Mouse (Mus musculus): ENCODE results near the gene Trit1. TPM values are rescaled to one million over a fixed set of nuclear protein-coding genes. Genes with fewer than 3 reads are reported as not detected.

The Trit1 gene
- polyA plus RNA-seq, 1 experiment, result 6.3 TPM

DNA sequence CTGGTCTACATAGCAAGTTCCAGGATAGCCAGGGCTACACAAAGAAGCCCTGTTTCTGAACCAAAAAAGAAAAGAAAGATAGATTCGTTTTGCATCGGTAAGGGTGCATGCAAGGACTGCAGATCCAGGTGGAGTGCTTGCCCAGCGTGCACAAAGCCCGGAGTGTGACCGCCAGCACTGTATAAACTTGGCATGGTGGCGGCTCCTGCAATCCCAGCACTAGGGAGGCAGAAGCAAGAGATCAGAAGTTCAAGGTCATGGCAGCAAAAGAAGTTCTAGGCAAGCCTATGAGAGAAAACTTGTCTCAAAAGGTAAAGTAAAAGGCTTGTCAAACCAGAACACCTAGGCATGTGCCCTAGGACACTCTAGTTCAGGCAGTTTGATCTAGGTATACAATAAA, 24.7 kb downstream of the Trit1 start:
- H3ac ChIP-seq (ENCODE audit: control insufficient read depth, insufficient read length, low read depth), result no peak overlapping the region
- peaks cover 56% of the 10 kb centered on the region for H3K36me3 ChIP-seq (ENCODE audit: control insufficient read depth, insufficient read depth)
- peaks cover 38% of the 10 kb centered on the region for H3K79me2 ChIP-seq (ENCODE audit: control insufficient read depth, insufficient read depth)
- no peak overlapping the region for H3K4me3 ChIP-seq (ENCODE audit: insufficient read depth, poor library complexity, severe bottlenecking)
- no peaks in the 10 kb centered on the region for H3K27me3 ChIP-seq (ENCODE audit: control insufficient read depth, insufficient read depth, insufficient read length)
- TF ChIP-seq CTCF (IDR thresholded peaks at IDR 0.05; ENCODE audit: control insufficient read depth, insufficient read depth, insufficient read length), result no peak
- H3K79me3 ChIP-seq (ENCODE audit: low read depth), result peaks cover 32% of the 10 kb centered on the region

DNA sequence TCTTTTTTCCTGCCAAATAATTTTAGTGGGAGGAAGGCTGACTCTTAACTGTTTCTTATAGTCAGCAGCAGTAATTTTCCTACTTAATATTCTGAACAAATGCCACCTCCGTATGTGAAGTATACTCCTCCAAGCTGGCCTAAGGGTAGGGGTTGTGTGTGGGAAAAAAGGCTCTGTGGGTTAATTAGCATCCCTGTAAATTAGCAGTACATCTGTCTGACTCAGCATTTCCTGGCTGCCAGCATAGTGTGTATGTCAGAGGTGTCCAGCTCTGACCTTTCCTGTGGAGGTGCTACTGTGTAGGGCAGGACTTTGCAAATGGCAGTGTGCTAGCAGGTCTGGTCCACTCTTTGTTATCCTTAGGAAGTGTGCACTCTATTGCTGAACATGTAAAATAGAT, 27.5 kb downstream of the Trit1 start:
- Histone ChIP-seq H3K27me3 (ENCODE audit: control insufficient read depth, insufficient read depth, insufficient read length) (no peaks in the 10 kb centered on the region), H3ac (ENCODE audit: control insufficient read depth, insufficient read length, low read depth) (no peak overlapping the region), H3K4me3 (ENCODE audit: insufficient read depth, poor library complexity, severe bottlenecking) (no peak overlapping the region), H3K36me3 (ENCODE audit: control insufficient read depth, insufficient read depth) (peaks cover 69% of the 10 kb centered on the region), H3K79me2 (ENCODE audit: control insufficient read depth, insufficient read depth) (peaks cover 13% of the 10 kb centered on the region), H3K79me3 (ENCODE audit: low read depth) (peaks cover 12% of the 10 kb centered on the region)
- TF ChIP-seq CEBPB (IDR thresholded peaks at IDR 0.05; ENCODE audit: low read depth), result no peak
- TF ChIP-seq FOSL1 (IDR thresholded peaks at IDR 0.05; ENCODE audit: insufficient read depth, low read length, poor library complexity, severe bottlenecking), result no peak
- TF ChIP-seq MYOG (IDR thresholded peaks at IDR 0.05; ENCODE audit: control insufficient read depth, extremely low read depth, insufficient read length), result no peak
- no peak for TF ChIP-seq MYOD1 (IDR thresholded peaks at IDR 0.05; ENCODE audit: control insufficient read depth, insufficient read length, low read depth)
- no peak for TF ChIP-seq CTCF (IDR thresholded peaks at IDR 0.05; ENCODE audit: control insufficient read depth, insufficient read depth, insufficient read length)
- TF ChIP-seq USF1 (IDR thresholded peaks at IDR 0.05; ENCODE audit: low read depth), result no peak
- no peak for TF ChIP-seq MAX (IDR thresholded peaks at IDR 0.05)

DNA sequence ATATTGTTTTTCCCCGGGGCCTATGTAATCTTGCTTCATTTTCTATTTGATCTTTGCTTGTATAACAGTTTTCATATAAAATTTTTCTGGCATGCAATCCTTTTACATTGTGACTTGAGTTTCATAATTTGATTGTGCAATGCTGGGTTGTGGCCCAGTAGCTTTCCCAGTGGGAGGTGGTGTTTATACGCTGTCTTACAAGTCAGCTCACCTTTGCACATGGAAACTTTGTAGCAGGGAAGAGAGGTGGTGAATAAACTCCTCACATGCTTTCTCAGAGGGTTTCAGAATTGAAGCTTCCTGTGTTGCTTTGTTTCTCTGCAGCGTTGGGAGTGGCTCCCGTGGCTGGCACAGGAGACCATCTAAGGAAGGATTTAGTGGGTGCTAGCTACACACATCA, 28.4 kb downstream of the Trit1 start:
- Histone ChIP-seq H3K79me3 (ENCODE audit: low read depth) (peaks cover 6% of the 10 kb centered on the region), H3K4me3 (ENCODE audit: insufficient read depth, poor library complexity, severe bottlenecking) (no peak overlapping the region), H3K36me3 (ENCODE audit: control insufficient read depth, insufficient read depth) (peaks cover 62% of the 10 kb centered on the region), H3K27me3 (ENCODE audit: control insufficient read depth, insufficient read depth, insufficient read length) (no peaks in the 10 kb centered on the region), H3K79me2 (ENCODE audit: control insufficient read depth, insufficient read depth) (peaks cover 5% of the 10 kb centered on the region), H3ac (ENCODE audit: control insufficient read depth, insufficient read length, low read depth) (no peak overlapping the region)
- TF ChIP-seq CEBPB (IDR thresholded peaks at IDR 0.05; ENCODE audit: low read depth), result no peak
- no peak for TF ChIP-seq MAX (IDR thresholded peaks at IDR 0.05)
- TF ChIP-seq FOSL1 (IDR thresholded peaks at IDR 0.05; ENCODE audit: insufficient read depth, low read length, poor library complexity, severe bottlenecking), result no peak
- no peak for TF ChIP-seq MYOD1 (IDR thresholded peaks at IDR 0.05; ENCODE audit: control insufficient read depth, insufficient read length, low read depth)
- no peak for TF ChIP-seq MYOG (IDR thresholded peaks at IDR 0.05; ENCODE audit: control insufficient read depth, extremely low read depth, insufficient read length)
- no peak for TF ChIP-seq USF1 (IDR thresholded peaks at IDR 0.05; ENCODE audit: low read depth)

DNA sequence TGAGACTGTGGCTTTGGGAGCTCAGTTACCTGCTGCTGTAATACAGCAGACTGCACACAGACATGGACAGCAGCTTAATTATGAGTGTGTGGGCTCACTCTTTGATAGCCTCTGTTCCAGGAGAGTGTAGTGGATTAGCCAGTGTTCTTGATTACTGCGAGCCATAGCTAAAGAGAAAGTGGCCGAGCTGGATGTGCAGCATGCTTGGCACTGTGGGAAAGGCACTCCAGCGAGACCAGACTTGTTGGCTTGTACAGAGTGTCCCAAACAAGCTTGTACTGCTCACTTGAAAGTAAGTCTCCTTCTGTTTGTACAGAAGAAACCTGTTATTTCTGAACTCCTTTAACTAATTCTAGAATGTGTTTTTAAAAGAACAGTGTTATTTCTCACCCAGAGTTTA, 29.9 kb downstream of the Trit1 start:
- H3K36me3 ChIP-seq (ENCODE audit: control insufficient read depth, insufficient read depth), result peaks cover 61% of the 10 kb centered on the region
- TF ChIP-seq MYOD1 (IDR thresholded peaks at IDR 0.05; ENCODE audit: control insufficient read depth, insufficient read length, low read depth) (no peak), MAX (IDR thresholded peaks at IDR 0.05) (no peak), MYOG (IDR thresholded peaks at IDR 0.05; ENCODE audit: control insufficient read depth, extremely low read depth, insufficient read length) (no peak), USF1 (IDR thresholded peaks at IDR 0.05; ENCODE audit: low read depth) (no peak), FOSL1 (IDR thresholded peaks at IDR 0.05; ENCODE audit: insufficient read depth, low read length, poor library complexity, severe bottlenecking) (no peak), CEBPB (IDR thresholded peaks at IDR 0.05; ENCODE audit: low read depth) (no peak), CTCF (IDR thresholded peaks at IDR 0.05; ENCODE audit: control insufficient read depth, insufficient read depth, insufficient read length) (no peak)
- peaks cover 5% of the 10 kb centered on the region for H3K79me2 ChIP-seq (ENCODE audit: control insufficient read depth, insufficient read depth)

DNA sequence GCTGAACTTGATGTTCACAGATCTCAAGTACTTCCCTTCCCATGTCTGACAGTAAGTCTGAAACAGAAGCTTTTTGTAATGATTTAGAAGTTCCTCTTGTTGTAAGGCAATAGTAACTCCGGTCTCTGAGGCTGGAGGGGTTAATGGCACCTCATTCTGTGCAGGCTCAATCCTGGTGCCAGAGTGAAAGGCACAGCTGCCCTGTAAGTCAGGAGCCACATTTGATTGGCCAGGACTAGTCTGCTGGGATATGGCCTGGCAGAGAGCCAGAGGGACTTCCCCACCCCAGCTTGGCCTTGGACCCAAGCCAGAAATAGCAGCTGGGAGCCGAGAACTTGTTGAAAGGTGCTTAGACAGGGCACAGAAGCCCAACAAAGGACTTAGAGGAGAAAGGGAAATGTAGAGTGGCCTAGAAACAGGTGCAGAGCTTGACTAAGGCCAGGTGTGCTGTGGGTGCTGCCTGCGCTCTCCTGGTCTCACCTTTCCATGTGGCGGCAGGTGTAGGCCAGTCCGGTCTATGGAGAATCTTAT, 34.3 kb downstream of the Trit1 start:
- Histone ChIP-seq H3K4me3 (ENCODE audit: insufficient read depth, poor library complexity, severe bottlenecking) (no peak overlapping the region), H3ac (ENCODE audit: control insufficient read depth, insufficient read length, low read depth) (no peak overlapping the region), H3K79me3 (ENCODE audit: low read depth) (no peaks in the 10 kb centered on the region), H3K79me2 (ENCODE audit: control insufficient read depth, insufficient read depth) (peaks cover 5% of the 10 kb centered on the region), H3K36me3 (ENCODE audit: control insufficient read depth, insufficient read depth) (peaks cover 72% of the 10 kb centered on the region), H3K27me3 (ENCODE audit: control insufficient read depth, insufficient read depth, insufficient read length) (no peaks in the 10 kb centered on the region)
- TF ChIP-seq USF1 (IDR thresholded peaks at IDR 0.05; ENCODE audit: low read depth) (no peak), MYOD1 (IDR thresholded peaks at IDR 0.05; ENCODE audit: control insufficient read depth, insufficient read length, low read depth) (peak; percentile 80)

More for the DNA sequence above, 29.9 kb downstream of the Trit1 start:
- Histone ChIP-seq H3K4me3 (ENCODE audit: insufficient read depth, poor library complexity, severe bottlenecking) (no peak overlapping the region), H3K27me3 (ENCODE audit: control insufficient read depth, insufficient read depth, insufficient read length) (no peaks in the 10 kb centered on the region), H3ac (ENCODE audit: control insufficient read depth, insufficient read length, low read depth) (no peak overlapping the region), H3K79me3 (ENCODE audit: low read depth) (peaks cover 5% of the 10 kb centered on the region)

DNA sequence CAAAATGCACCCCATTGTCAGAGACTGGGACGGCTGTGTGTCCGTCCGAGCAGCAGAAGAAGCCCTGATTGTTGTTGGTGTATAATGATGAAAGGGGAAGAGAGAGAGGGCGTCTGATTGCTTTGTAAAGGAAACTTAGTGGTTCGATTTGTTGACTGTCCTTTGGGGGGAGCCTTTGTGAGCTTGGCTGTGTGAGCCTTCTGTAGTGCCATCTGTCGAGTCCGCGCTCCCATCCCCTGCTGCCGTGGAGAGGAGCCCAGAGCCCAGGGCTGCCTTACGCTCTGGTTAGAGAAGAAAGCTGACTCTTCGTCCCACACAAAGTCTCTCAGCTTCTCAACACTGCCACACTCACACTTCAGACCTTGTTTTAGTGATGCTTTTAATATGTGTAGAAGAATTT, 36.8 kb downstream of the Trit1 start:
- peaks cover 68% of the 10 kb centered on the region for H3K36me3 ChIP-seq (ENCODE audit: control insufficient read depth, insufficient read depth)
- H3K27me3 ChIP-seq (ENCODE audit: control insufficient read depth, insufficient read depth, insufficient read length), result no peaks in the 10 kb centered on the region
- no peak overlapping the region for H3ac ChIP-seq (ENCODE audit: control insufficient read depth, insufficient read length, low read depth)
- no peak overlapping the region for H3K4me3 ChIP-seq (ENCODE audit: insufficient read depth, poor library complexity, severe bottlenecking)
- no peaks in the 10 kb centered on the region for H3K79me2 ChIP-seq (ENCODE audit: control insufficient read depth, insufficient read depth)
- TF ChIP-seq USF1 (IDR thresholded peaks at IDR 0.05; ENCODE audit: low read depth) (no peak), MYOD1 (IDR thresholded peaks at IDR 0.05; ENCODE audit: control insufficient read depth, insufficient read length, low read depth) (no peak), MYOG (IDR thresholded peaks at IDR 0.05; ENCODE audit: control insufficient read depth, extremely low read depth, insufficient read length) (no peak), CEBPB (IDR thresholded peaks at IDR 0.05; ENCODE audit: low read depth) (no peak), MAX (IDR thresholded peaks at IDR 0.05) (no peak), FOSL1 (IDR thresholded peaks at IDR 0.05; ENCODE audit: insufficient read depth, low read length, poor library complexity, severe bottlenecking) (no peak), CTCF (IDR thresholded peaks at IDR 0.05; ENCODE audit: control insufficient read depth, insufficient read depth, insufficient read length) (no peak)
- H3K79me3 ChIP-seq (ENCODE audit: low read depth), result no peaks in the 10 kb centered on the region

Measured in C2C12 (cell line).